Mouse (Mus musculus) hindbrain, embryonic 12.5 days (tissue): ENCODE data around the gene Col10a1. TPM values are rescaled to one million over a fixed set of nuclear protein-coding genes. Genes with fewer than 3 reads are reported as not detected.
A peak's percentile ranks its signal among the peaks of the same experiment; 100 is the strongest.
"Not testable (repeated sequence)": the region's sequence is repeated elsewhere in the genome, so short reads cannot be mapped to it uniquely, and the experiment has no call there.

ENCODE experiments used
- ATAC-seq: fragments of 200-750 bp; cut with Nextera tagmentation; 2 replicates; pipeline ENCODE4 v1.8.0; 2017; ENCODE audit warnings: moderate TSS enrichment; ENCODE audit not compliant: low FRiP score
- H3K27ac ChIP-seq: fragments of 300-500 bp; sonication (generic); 2 replicates; pipeline ENCODE4 v1.5.1; 2016; ENCODE audit warnings: mild to moderate bottlenecking
- H3K27me3 ChIP-seq: fragments of 300-500 bp; sonication (generic); 2 replicates; pipeline ENCODE4 v1.6.1; 2016; ENCODE audit warnings: mild to moderate bottlenecking
- H3K36me3 ChIP-seq: fragments of 300-500 bp; sonication (generic); 2 replicates; pipeline ENCODE4 v1.6.1; 2016; ENCODE audit warnings: mild to moderate bottlenecking
- H3K4me1 ChIP-seq: fragments of 300-500 bp; sonication (generic); 2 replicates; pipeline ENCODE4 v1.6.1; 2016
- H3K4me2 ChIP-seq: fragments of 300-500 bp; sonication (generic); replicated peaks from 2 replicates; pipeline ENCODE4 v1.6.1; 2016; ENCODE audit warnings: mild to moderate bottlenecking
- H3K4me3 ChIP-seq: fragments of 300-500 bp; sonication (generic); 2 replicates; pipeline ENCODE4 v1.5.1; 2016; ENCODE audit warnings: mild to moderate bottlenecking
- H3K9ac ChIP-seq: fragments of 300-500 bp; sonication (generic); 2 replicates; pipeline ENCODE4 v1.6.1; 2016; ENCODE audit warnings: mild to moderate bottlenecking, moderate library complexity
- H3K9me3 ChIP-seq: fragments of 300-500 bp; sonication (generic); replicated peaks from 2 replicates; pipeline ENCODE4 v1.6.1; 2016; ENCODE audit warnings: mild to moderate bottlenecking
- WGBS: fragments of 180-500 bp; shearing (Covaris S2); methylation state at CpG from one replicate; pipeline ENCODE4 v1.1.7; 2016; 5-methylcytosine and 5-hydroxymethylcytosine counted together
- polyA plus RNA-seq: library from polyadenylated mRNA; unstranded; fragments of >200 nt; fragmentation: Nextera tagmentation; extraction: Ambion mirVana; gene quantifications from 2 replicates; pipeline ENCODE4 v1.2.1, GENCODE M21; 2016

Col10a1 gene
- 0.42 TPM in 1 of 2 replicates, not detected in the other for polyA plus RNA-seq

- no peaks in the 10 kb centered on the region for H3K36me3 ChIP-seq
- no peak for ATAC-seq
- H3K27ac ChIP-seq: no peak within 1 kb of the TSS
- no peaks in the 10 kb centered on the region for H3K27me3 ChIP-seq
- H3K4me3 ChIP-seq: no peak within 1 kb of the TSS
- no peaks in the 10 kb centered on the region for H3K4me1 ChIP-seq
- 79% methylated on average over 8 of the region's 8 CpGs for WGBS
- H3K4me2 ChIP-seq: no peak within 1 kb of the TSS
- H3K9me3 ChIP-seq: no peaks in the 10 kb centered on the region
- no peak within 1 kb of the TSS for H3K9ac ChIP-seq
Measured at GRCm38 (mm10) chr10:34389681-34390080, at the start of gene Col10a1. Col10a1 (plus strand) TSS chr10:34389981.

DNA sequence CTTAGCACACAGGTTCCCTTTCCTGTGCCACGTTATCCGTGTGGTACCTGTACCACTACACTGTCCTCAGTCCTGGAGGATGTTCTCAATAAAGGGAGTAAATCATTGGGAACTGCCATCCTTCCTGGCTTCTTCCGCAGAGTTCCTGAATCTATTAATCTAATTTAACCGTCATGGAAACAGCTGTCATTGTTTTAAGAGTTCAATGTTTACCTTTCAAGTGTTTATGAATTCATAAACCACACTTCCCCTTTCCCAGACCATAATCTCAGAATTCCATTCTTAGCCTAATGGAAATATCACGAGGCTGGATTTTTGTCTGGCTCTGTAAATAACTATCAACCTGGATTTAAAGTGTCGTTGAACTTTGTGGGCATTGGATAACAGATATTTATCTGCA lies 48.8 kb upstream of the Col10a1 start:
- Histone ChIP-seq H3K27me3 (no peaks in the 10 kb centered on the region), H3K4me2 (no peak overlapping the region), H3K4me3 (no peak overlapping the region), H3K9ac (no peak overlapping the region), H3K4me1 (no peaks in the 10 kb centered on the region), H3K27ac (no peak overlapping the region), H3K9me3 (no peaks in the 10 kb centered on the region), H3K36me3 (no peaks in the 10 kb centered on the region)
- ATAC-seq: no peak
- WGBS: 84% methylated on average over 6 of the region's 6 CpGs

DNA sequence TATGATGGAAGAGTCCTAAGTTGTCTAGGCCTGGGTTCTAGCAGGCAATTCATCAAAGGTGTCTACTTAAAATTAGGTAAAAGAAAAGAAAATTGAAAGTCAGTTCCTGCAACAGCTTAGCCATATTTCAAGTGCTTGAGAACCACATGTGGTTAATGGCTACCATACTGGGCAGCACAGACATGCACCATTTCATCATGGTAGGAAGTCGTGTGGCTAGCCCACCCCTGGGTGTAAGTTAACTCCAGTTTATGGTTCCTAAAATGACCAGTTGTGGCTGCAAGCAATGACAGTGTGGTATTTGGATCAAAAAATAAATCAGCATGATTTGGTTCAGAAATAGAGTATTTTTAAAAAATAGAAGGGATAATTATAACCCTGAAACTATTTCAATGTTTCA lies 47.9 kb upstream of the Col10a1 start:
- no peak overlapping the region for H3K4me2 ChIP-seq
- no peak overlapping the region for H3K27ac ChIP-seq
- 86% methylated on average over 1 of the region's 1 CpGs for WGBS
- no peak for ATAC-seq
- H3K9ac ChIP-seq: no peak overlapping the region
- no peaks in the 10 kb centered on the region for H3K36me3 ChIP-seq
- no peak overlapping the region for H3K4me3 ChIP-seq
- H3K9me3 ChIP-seq: no peaks in the 10 kb centered on the region
- no peaks in the 10 kb centered on the region for H3K27me3 ChIP-seq
- H3K4me1 ChIP-seq: no peaks in the 10 kb centered on the region

DNA sequence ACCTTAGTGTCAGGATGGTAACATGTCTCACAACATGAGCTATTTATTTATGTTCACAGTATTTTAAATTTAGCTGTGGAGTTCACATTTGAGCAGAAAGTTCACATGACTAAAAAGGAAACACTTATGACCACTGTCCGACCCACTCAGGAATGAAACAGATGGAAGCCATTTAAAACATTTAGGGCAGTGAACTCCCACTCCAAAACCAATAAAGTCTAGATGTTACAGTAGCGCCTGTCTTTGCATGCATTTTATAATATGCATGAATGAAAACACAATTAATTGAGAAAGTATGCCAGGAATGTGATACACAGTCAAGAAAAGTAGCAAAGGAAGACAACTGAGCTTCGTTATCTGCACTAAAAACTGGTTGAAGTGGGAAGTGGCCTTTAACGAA lies 37.6 kb upstream of the Col10a1 start:
- ATAC-seq: no peak
- no peak overlapping the region for H3K9ac ChIP-seq
- H3K9me3 ChIP-seq: no peaks in the 10 kb centered on the region
- no peak overlapping the region for H3K4me2 ChIP-seq
- no peak overlapping the region for H3K27ac ChIP-seq
- H3K4me1 ChIP-seq: no peaks in the 10 kb centered on the region
- no peaks in the 10 kb centered on the region for H3K27me3 ChIP-seq
- no peak overlapping the region for H3K4me3 ChIP-seq
- H3K36me3 ChIP-seq: no peaks in the 10 kb centered on the region
- 85% methylated on average over 4 of the region's 4 CpGs for WGBS

- H3K4me2 ChIP-seq: no peak overlapping the region
- 83% methylated on average over 3 of the region's 3 CpGs for WGBS
- no peaks in the 10 kb centered on the region for H3K27me3 ChIP-seq
- no peaks in the 10 kb centered on the region for H3K9me3 ChIP-seq
- no peak for ATAC-seq
- H3K4me1 ChIP-seq: no peaks in the 10 kb centered on the region
- H3K36me3 ChIP-seq: no peaks in the 10 kb centered on the region
- no peak overlapping the region for H3K27ac ChIP-seq
- no peak overlapping the region for H3K4me3 ChIP-seq
- no peak overlapping the region for H3K9ac ChIP-seq
Measured at GRCm38 (mm10) chr10:34358263-34358662, 31.5 kb upstream of the Col10a1 start.

GRCm38 (mm10) chr10:34363756-34364155 lies 26.0 kb upstream of the Col10a1 start:
- Histone ChIP-seq H3K27me3 (no peaks in the 10 kb centered on the region), H3K27ac (no peak overlapping the region), H3K36me3 (no peaks in the 10 kb centered on the region), H3K4me3 (no peak overlapping the region), H3K4me2 (no peak overlapping the region), H3K4me1 (no peaks in the 10 kb centered on the region), H3K9me3 (no peaks in the 10 kb centered on the region), H3K9ac (no peak overlapping the region)
- no peak for ATAC-seq

- no peak for ATAC-seq
- no peak overlapping the region for H3K9ac ChIP-seq
- H3K36me3 ChIP-seq: no peaks in the 10 kb centered on the region
- H3K4me2 ChIP-seq: no peak overlapping the region
- H3K4me3 ChIP-seq: no peak overlapping the region
- H3K9me3 ChIP-seq: no peaks in the 10 kb centered on the region
- no peaks in the 10 kb centered on the region for H3K27me3 ChIP-seq
- 72% methylated on average over 5 of the region's 5 CpGs for WGBS
- no peaks in the 10 kb centered on the region for H3K4me1 ChIP-seq
- no peak overlapping the region for H3K27ac ChIP-seq
Measured at GRCm38 (mm10) chr10:34368138-34368537, 21.6 kb upstream of the Col10a1 start.

DNA sequence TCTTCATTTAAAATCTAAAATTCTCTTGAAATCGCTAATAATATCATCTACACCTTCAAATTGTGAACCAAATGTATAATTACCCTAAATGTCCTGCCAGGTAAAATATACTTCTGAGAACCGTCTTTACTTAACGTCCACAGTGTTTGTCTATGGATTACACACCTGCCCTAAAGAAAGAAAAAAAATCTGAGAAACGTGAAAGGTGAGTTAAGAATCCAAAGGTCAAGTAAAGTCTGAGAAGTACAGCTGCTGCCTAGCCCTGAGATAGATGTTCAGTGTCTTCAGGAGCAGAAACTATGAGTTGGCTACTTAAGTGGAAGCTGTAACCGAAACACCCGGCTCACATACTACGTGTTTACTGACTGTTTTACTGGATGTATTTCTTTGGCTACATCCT lies 16.4 kb upstream of the Col10a1 start:
- H3K4me1 ChIP-seq: no peaks in the 10 kb centered on the region
- WGBS: 89% methylated on average over 7 of the region's 7 CpGs
- H3K9ac ChIP-seq: no peak overlapping the region
- H3K27ac ChIP-seq: no peak overlapping the region
- no peak for ATAC-seq
- H3K4me2 ChIP-seq: no peak overlapping the region
- no peak overlapping the region for H3K4me3 ChIP-seq
- H3K9me3 ChIP-seq: no peaks in the 10 kb centered on the region
- no peaks in the 10 kb centered on the region for H3K36me3 ChIP-seq
- no peaks in the 10 kb centered on the region for H3K27me3 ChIP-seq

DNA sequence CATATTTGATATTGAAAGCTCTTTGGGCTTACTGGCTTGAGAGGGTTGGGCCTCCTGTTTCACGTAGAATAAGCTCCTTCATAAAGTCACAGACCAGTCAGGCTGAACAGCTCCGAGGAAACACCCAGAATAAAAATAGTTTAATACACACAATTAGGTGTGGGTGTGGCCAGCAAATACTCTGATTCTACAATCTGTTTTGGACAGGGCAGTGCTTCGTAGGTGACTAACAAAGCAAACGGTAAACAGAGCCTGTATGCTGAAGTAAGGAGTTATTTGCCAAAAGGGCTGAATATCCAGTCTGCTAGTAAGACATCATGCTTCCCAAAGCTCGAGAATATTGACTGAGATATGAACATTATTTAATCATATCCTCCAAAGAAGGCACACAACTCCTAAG lies 4.1 kb upstream of the Col10a1 start:
- H3K9ac ChIP-seq: no peak overlapping the region
- no peaks in the 10 kb centered on the region for H3K27me3 ChIP-seq
- H3K4me1 ChIP-seq: no peaks in the 10 kb centered on the region
- 92% methylated on average over 5 of the region's 5 CpGs for WGBS
- H3K4me3 ChIP-seq: no peak overlapping the region
- H3K27ac ChIP-seq: no peak overlapping the region
- no peak for ATAC-seq
- no peaks in the 10 kb centered on the region for H3K9me3 ChIP-seq
- no peak overlapping the region for H3K4me2 ChIP-seq
- H3K36me3 ChIP-seq: no peaks in the 10 kb centered on the region

DNA sequence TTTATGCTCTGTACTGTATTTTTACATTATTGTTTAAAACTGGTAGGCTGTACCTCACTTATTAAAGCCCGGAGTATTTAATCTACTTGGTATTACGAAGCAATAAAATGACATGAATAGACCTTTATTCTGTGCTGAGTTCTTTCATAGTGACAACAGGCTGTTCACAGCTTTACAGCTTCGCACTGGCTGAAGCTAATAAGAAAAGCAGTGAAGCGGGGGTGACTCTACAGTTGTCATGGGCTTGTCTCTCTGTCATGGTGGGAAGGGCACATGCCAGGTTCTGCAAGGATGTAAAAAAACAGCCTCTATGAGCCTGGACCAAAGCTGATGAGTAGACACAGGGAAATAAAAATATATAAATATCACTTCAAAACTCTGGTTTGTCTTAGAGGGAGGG lies 7.2 kb downstream of the Col10a1 start:
- ATAC-seq: no peak
- 68% methylated on average over 4 of the region's 4 CpGs for WGBS

DNA sequence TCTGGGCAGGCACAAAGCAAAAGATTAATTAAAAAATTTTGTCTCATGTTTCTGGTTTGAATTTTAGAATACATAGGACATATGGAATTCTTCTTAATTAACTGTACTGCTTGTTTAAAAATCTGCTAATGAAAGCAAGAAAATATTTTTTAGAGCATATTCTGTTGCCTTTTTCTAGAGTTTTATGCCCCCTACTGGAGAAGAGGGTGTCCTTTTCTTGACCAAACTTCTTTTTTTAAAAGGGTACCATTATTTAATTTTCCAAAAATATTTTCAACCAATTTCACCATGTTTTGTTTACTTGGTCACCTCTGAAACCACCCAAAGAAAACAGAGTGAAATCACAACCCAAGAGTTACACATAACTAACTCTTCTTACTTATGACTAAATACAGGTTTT lies 9.5 kb downstream of the Col10a1 start:
- H3K4me2 ChIP-seq: no peak overlapping the region
- H3K36me3 ChIP-seq: 0 out of 2 replicates have a peak, but pooled peaks cover 8% of the 10 kb centered on the region
- no peak for ATAC-seq
- no peak overlapping the region for H3K27ac ChIP-seq
- no peaks in the 10 kb centered on the region for H3K9me3 ChIP-seq
- no peaks in the 10 kb centered on the region for H3K27me3 ChIP-seq
- no peak overlapping the region for H3K4me3 ChIP-seq
- no peak overlapping the region for H3K9ac ChIP-seq
- H3K4me1 ChIP-seq: no peaks in the 10 kb centered on the region

More for the DNA sequence above, 7.2 kb downstream of the Col10a1 start:
- H3K9ac ChIP-seq: no peak overlapping the region
- H3K4me1 ChIP-seq: no peaks in the 10 kb centered on the region
- no peaks in the 10 kb centered on the region for H3K27me3 ChIP-seq
- no peaks in the 10 kb centered on the region for H3K36me3 ChIP-seq
- H3K9me3 ChIP-seq: no peaks in the 10 kb centered on the region
- no peak overlapping the region for H3K27ac ChIP-seq
- no peak overlapping the region for H3K4me3 ChIP-seq
- no peak overlapping the region for H3K4me2 ChIP-seq

- no peaks in the 10 kb centered on the region for H3K27me3 ChIP-seq
- peak within 1 kb of the TSS; percentile 49 for H3K27ac ChIP-seq
- under 1% methylated on average over 49 of the region's 49 CpGs for WGBS
- 0 out of 2 replicates have a peak, but pooled peaks cover 3% of the 10 kb centered on the region for H3K4me1 ChIP-seq
- H3K4me3 ChIP-seq: peak within 1 kb of the TSS; percentile 66
- peak; percentile 98 for ATAC-seq
- H3K9me3 ChIP-seq: no peaks in the 10 kb centered on the region
- H3K4me2 ChIP-seq: peak within 1 kb of the TSS; percentile 58
- peak within 1 kb of the TSS; percentile 63 for H3K9ac ChIP-seq
- H3K36me3 ChIP-seq: no peaks in the 10 kb centered on the region
Measured at GRCm38 (mm10) chr10:34418204-34418756, 28.5 kb downstream of the Col10a1 start, which contains the start of gene Nt5dc1. Nt5dc1 (minus strand) TSS chr10:34418552.

- not testable (repeated sequence) for H3K9me3 ChIP-seq, H3K36me3 ChIP-seq, H3K4me1 ChIP-seq, H3K9ac ChIP-seq, H3K27me3 ChIP-seq, ATAC-seq, H3K27ac ChIP-seq
- WGBS: 80% methylated on average over 4 of the region's 4 CpGs
- Histone ChIP-seq H3K4me3 (peak overlapping the region; percentile 66), H3K4me2 (peak overlapping the region; percentile 58)
Measured at GRCm38 (mm10) chr10:34418794-34419193, 29.0 kb downstream of the Col10a1 start.
